In the genomic region with DNA sequence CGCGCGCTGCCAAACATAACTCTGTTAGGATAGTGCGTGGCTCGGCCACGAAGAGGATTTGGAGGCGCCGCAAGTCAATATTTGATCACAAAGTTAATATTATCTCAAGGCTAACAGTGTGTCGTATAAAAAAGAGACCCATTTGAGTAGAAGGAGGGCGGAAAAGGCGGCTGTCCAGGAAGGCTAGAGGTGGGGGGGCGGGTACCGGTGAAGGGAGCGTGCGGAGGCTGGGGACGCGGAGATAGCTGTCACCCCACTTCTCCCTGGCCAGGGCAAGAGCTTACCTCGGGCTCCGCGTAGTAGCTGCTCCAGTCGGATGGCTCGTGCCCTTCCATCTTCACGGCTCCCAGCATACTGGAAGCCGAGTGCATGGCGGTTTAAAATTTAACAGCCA, we compare ENCODE assay signal across 11 mouse cellular contexts. TPM values are rescaled to one million over a fixed set of nuclear protein-coding genes. Genes with fewer than 3 reads are reported as not detected.
DNase-seq lines count a peak whose midpoint lies in the region; ATAC-seq lines count a peak whose summit lies in the region.
"Had no signal": no experiment of that assay in that cellular context is flagged by ENCODE, and none has a peak within 500 bp of the region (broad histone marks: within the 10 kb centered on the region; RNA-seq: fewer than 3 reads in every experiment).

No protein-coding gene starts in this region.

- peak; percentile 82 for DNase-seq in heart, adult 11 months
- no peak for DNase-seq in heart, postnatal 10 days
- peak; percentile 19 for DNase-seq in kidney, postnatal 10 days
- no peak for DNase-seq in right cerebral cortex, adult 18-20 months
- no peak for DNase-seq in frontal cortex, postnatal 36 days (ENCODE audit: low spot score in 2 of 2)
- DNase-seq in layer of hippocampus, postnatal 14 days (ENCODE audit: low spot score in 2 of 2) = no peak
- DNase-seq: cerebellum, adult 9-11 months had no signal

- H3K27ac ChIP-seq in embryonic facial prominence, embryonic 13.5 days = no peak overlapping the region
- no peak overlapping the region for H3K27ac ChIP-seq in midbrain, embryonic 15.5 days

- WGBS in embryonic facial prominence, embryonic 13.5 days = under 1% methylated on average over 25 of the region's 25 CpGs
- WGBS in midbrain, embryonic 15.5 days = under 1% methylated on average over 25 of the region's 25 CpGs

- H3K27me3 ChIP-seq in embryonic facial prominence, embryonic 13.5 days = peaks cover 100% of the 10 kb centered on the region
- peaks cover 92% of the 10 kb centered on the region for H3K27me3 ChIP-seq in midbrain, embryonic 15.5 days (replicated peaks)

- no peaks in the 10 kb centered on the region for H3K9me3 ChIP-seq in embryonic facial prominence, embryonic 13.5 days
- no peaks in the 10 kb centered on the region for H3K9me3 ChIP-seq in midbrain, embryonic 15.5 days

- H3K4me3 ChIP-seq in embryonic facial prominence, embryonic 13.5 days = peak overlapping the region; percentile 36
- H3K4me3 ChIP-seq in midbrain, embryonic 15.5 days = peak overlapping the region; percentile 19

- no peak for ATAC-seq in embryonic facial prominence, embryonic 13.5 days (ENCODE audit: insufficient number of reproducible peaks, insufficient read depth, low FRiP score, low TSS enrichment, low read depth)
- no peak for ATAC-seq in midbrain, embryonic 15.5 days (replicated peaks)
- ATAC-seq: CD4-positive, CD25-positive, alpha-beta regulatory T cell, adult 4 months had no signal

- H3K36me3 ChIP-seq in embryonic facial prominence, embryonic 13.5 days = no peaks in the 10 kb centered on the region
- no peaks in the 10 kb centered on the region for H3K36me3 ChIP-seq in midbrain, embryonic 15.5 days (replicated peaks)

- intact Hi-C loops in heart, postnatal 10 days (cut with DNase I) = loop anchor here (5.0 kb wide), 1 partner anchor 67 kb away; no protein-coding TSS in a partner anchor

- H3K9ac ChIP-seq in embryonic facial prominence, embryonic 13.5 days = no peak overlapping the region
- no peak overlapping the region for H3K9ac ChIP-seq in midbrain, embryonic 15.5 days

- peak overlapping the region; percentile 57 for H3K4me2 ChIP-seq in embryonic facial prominence, embryonic 13.5 days
- peak overlapping the region; percentile 40 for H3K4me2 ChIP-seq in midbrain, embryonic 15.5 days

- peaks cover 26% of the 10 kb centered on the region for H3K4me1 ChIP-seq in embryonic facial prominence, embryonic 13.5 days
- peaks cover 16% of the 10 kb centered on the region for H3K4me1 ChIP-seq in midbrain, embryonic 15.5 days

RNA-seq across cellular contexts. Expression of a gene that starts 1.2 kb away (rescaled TPM):
- not detected for total RNA-seq in heart, postnatal 10 days (2021)
- polyA plus RNA-seq in embryonic facial prominence, embryonic 13.5 days (2015; fragmentation: Nextera tagmentation; extraction: Ambion mirVana) = 0.17 TPM in 1 of 2 replicates, not detected in the other
- 5.2 and 6.1 TPM in 2 replicates for polyA plus RNA-seq in midbrain, embryonic 15.5 days (2015; fragmentation: Nextera tagmentation; extraction: Ambion mirVana)
- total RNA-seq in layer of hippocampus, postnatal 14 days (2021) = not detected
- total RNA-seq: megakaryocyte-erythroid progenitor cell, adult 5-6 weeks had no signal
- polyA plus RNA-seq: CD4-positive, CD25-positive, alpha-beta regulatory T cell, adult 4 months had no signal

Comparison
In these comparisons a context has a peak if more than half of its experiments do, and no peak if none do; other contexts are left out.
1. DNase-seq: peak in heart, adult 11 months (single experiment) and kidney, postnatal 10 days (single experiment); none in heart, postnatal 10 days (0 of 2), right cerebral cortex, adult 18-20 months (single experiment), frontal cortex, postnatal 36 days (0 of 2) and layer of hippocampus, postnatal 14 days (0 of 2).